Mouse (Mus musculus): ENCODE measurements at regions not wholly inside any gene's neighbourhood (a gene's known extent, or its start where the extent isn't known, plus 50 kb on each side); places are given as distances from the start of the nearest gene placed in this dataset.

- Histone ChIP-seq H3K27me3 (ENCODE audit: insufficient read depth, low read length) (no peaks in the 10 kb centered on the region), H3K4me2 (ENCODE audit: low read length) (no peak overlapping the region), H3K36me3 (ENCODE audit: insufficient read depth, low read length) (no peaks in the 10 kb centered on the region), H3K4me3 (replicated peaks; ENCODE audit: low read depth, low read length) (no peak overlapping the region), H3K9me3 (replicated peaks; ENCODE audit: low read length) (no peaks in the 10 kb centered on the region; the same call in 1 of the 2 replicates), H3K4me1 (replicated peaks; ENCODE audit: insufficient read depth, low read length) (0 out of 2 replicates have a peak, but pooled peaks cover 5% of the 10 kb centered on the region), H3K9ac (ENCODE audit: low read depth, low read length) (no peak overlapping the region), H3K27ac (no peak overlapping the region)
- DNase-seq (ENCODE audit: low spot score): no peak
- TF ChIP-seq CTCF (IDR thresholded peaks at IDR 0.05; ENCODE audit: low read depth): no peak
- WGBS: 90% methylated on average over 6 of the region's 6 CpGs
- ATAC-seq (replicated peaks; ENCODE audit: low FRiP score, low read depth): no peak
Observed at GRCm38 (mm10) chr7:73199967-73200366, 175.3 kb upstream of the Rgma start.

GRCm38 (mm10) chr7:73201330-73201729, 174.0 kb upstream of the Rgma start:
- Histone ChIP-seq H3K4me1 (replicated peaks; ENCODE audit: insufficient read depth, low read length) (0 out of 2 replicates have a peak, but pooled peaks cover 5% of the 10 kb centered on the region), H3K4me2 (ENCODE audit: low read length) (no peak overlapping the region), H3K36me3 (ENCODE audit: insufficient read depth, low read length) (no peaks in the 10 kb centered on the region), H3K4me3 (replicated peaks; ENCODE audit: low read depth, low read length) (no peak overlapping the region), H3K27ac (no peak overlapping the region), H3K27me3 (ENCODE audit: insufficient read depth, low read length) (no peaks in the 10 kb centered on the region), H3K9me3 (replicated peaks; ENCODE audit: low read length) (no peaks in the 10 kb centered on the region; the same call in 1 of the 2 replicates), H3K9ac (ENCODE audit: low read depth, low read length) (no peak overlapping the region)
- TF ChIP-seq CTCF (IDR thresholded peaks at IDR 0.05; ENCODE audit: low read depth): no peak
- WGBS: 81% methylated on average over 6 of the region's 6 CpGs
- ATAC-seq (replicated peaks; ENCODE audit: low FRiP score, low read depth) (no peak), DNase-seq (ENCODE audit: low spot score) (no peak)

DNA sequence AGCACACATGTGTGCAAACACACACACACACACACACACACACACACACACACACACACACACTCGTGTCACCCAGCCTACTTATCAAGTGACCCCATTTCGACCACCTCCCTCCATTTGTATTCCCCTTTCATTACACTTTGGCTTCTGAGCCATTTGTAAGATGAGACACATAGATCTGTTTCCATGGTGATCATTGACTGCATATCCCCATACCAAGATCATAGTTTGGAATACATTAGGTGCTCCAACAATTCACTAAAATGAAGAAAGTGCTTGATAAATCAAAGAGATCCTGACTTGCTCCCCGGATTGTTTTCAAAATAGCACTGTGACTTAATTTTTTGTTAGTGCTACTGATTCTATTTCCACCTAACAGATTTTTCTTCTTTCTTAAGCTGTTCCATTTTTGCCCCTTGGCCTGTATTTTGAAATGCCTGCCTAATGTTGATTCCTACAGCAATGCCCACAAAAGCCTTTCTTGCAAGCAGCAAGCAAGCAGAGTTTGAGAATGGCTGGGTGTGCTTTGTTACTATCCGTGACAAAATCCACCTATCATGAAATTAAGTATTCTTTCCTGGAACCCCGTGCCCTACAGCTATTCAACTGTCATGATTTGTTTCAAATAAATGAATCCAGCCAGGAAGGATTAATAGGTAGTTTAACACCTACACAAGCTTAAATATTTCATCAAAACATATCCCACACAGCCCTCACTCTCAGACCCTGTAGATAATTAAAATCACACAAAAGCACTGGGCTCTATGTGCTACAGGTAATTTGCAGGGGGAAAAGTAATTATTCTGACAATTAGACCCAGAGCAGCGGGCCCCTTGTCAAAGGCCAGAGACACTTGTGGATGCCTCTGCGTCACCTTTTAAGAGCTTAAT, 168.1 kb upstream of the Rgma start:
- no peaks in the 10 kb centered on the region for H3K36me3 ChIP-seq (ENCODE audit: insufficient read depth, low read length)
- TF ChIP-seq CTCF (IDR thresholded peaks at IDR 0.05; ENCODE audit: low read depth): no peak
- DNase-seq (ENCODE audit: low spot score) (no peak), ATAC-seq (replicated peaks; ENCODE audit: low FRiP score, low read depth) (no peak)
- H3K4me1 ChIP-seq (replicated peaks; ENCODE audit: insufficient read depth, low read length): peaks cover 11% of the 10 kb centered on the region
- no peaks in the 10 kb centered on the region for H3K9me3 ChIP-seq (replicated peaks; ENCODE audit: low read length)
- no peaks in the 10 kb centered on the region for H3K27me3 ChIP-seq (ENCODE audit: insufficient read depth, low read length)
- no peak overlapping the region for H3K4me2 ChIP-seq (ENCODE audit: low read length)
- no peak overlapping the region for H3K9ac ChIP-seq (ENCODE audit: low read depth, low read length)
- no peak overlapping the region for H3K27ac ChIP-seq
- H3K4me3 ChIP-seq (replicated peaks; ENCODE audit: low read depth, low read length): no peak overlapping the region
- 66% methylated on average over 7 of the region's 7 CpGs for WGBS

DNA sequence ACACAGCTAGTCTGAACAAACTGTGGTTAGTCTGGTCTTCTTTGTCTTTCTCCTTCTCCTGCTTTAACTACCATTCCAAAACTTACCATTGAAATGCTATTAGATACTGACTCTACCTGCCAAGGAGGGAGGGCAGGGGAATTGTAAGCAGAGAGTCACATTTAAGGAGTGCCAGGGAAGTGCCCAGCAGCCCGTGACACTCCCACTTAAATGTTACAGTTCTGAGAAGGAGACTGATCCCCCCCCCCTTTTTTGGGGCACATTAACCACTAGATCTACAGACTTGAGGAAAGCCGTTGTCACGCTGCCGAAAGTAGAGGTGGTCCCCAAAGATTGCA, 166.9 kb upstream of the Rgma start:
- ATAC-seq (replicated peaks; ENCODE audit: low FRiP score, low read depth): peak; percentile 79
- WGBS: 38% methylated on average over 4 of the region's 4 CpGs
- no peak overlapping the region for H3K27ac ChIP-seq
- DNase-seq (ENCODE audit: low spot score): peak; percentile 64
- no peaks in the 10 kb centered on the region for H3K36me3 ChIP-seq (ENCODE audit: insufficient read depth, low read length)
- no peak overlapping the region for H3K4me3 ChIP-seq (replicated peaks; ENCODE audit: low read depth, low read length)
- peak overlapping the region; percentile 37; the same call in 1 of the 2 replicates for H3K4me2 ChIP-seq (ENCODE audit: low read length)
- H3K9ac ChIP-seq (ENCODE audit: low read depth, low read length): peak overlapping the region; percentile 23; the same call in 1 of the 2 replicates
- TF ChIP-seq CTCF (IDR thresholded peaks at IDR 0.05; ENCODE audit: low read depth): no peak
- no peaks in the 10 kb centered on the region for H3K27me3 ChIP-seq (ENCODE audit: insufficient read depth, low read length)
- no peaks in the 10 kb centered on the region for H3K9me3 ChIP-seq (replicated peaks; ENCODE audit: low read length)
- peaks cover 11% of the 10 kb centered on the region for H3K4me1 ChIP-seq (replicated peaks; ENCODE audit: insufficient read depth, low read length)

- peak overlapping the region; percentile 23; the same call in 1 of the 2 replicates for H3K9ac ChIP-seq (ENCODE audit: low read depth, low read length)
- TF ChIP-seq CTCF (IDR thresholded peaks at IDR 0.05; ENCODE audit: low read depth): no peak
- DNase-seq (ENCODE audit: low spot score) (peak; percentile 31), ATAC-seq (replicated peaks; ENCODE audit: low FRiP score, low read depth) (no peak; the same call in 1 of the 2 replicates)
- no peaks in the 10 kb centered on the region for H3K9me3 ChIP-seq (replicated peaks; ENCODE audit: low read length)
- no peaks in the 10 kb centered on the region for H3K27me3 ChIP-seq (ENCODE audit: insufficient read depth, low read length)
- H3K4me3 ChIP-seq (replicated peaks; ENCODE audit: low read depth, low read length): no peak overlapping the region
- 19% methylated on average over 18 of the region's 18 CpGs for WGBS
- peak overlapping the region; percentile 37 for H3K4me2 ChIP-seq (ENCODE audit: low read length)
- no peaks in the 10 kb centered on the region for H3K36me3 ChIP-seq (ENCODE audit: insufficient read depth, low read length)
- H3K4me1 ChIP-seq (replicated peaks; ENCODE audit: insufficient read depth, low read length): peaks cover 11% of the 10 kb centered on the region
- no peak overlapping the region for H3K27ac ChIP-seq
Observed at GRCm38 (mm10) chr7:73208817-73209602, 166.3 kb upstream of the Rgma start.

DNA sequence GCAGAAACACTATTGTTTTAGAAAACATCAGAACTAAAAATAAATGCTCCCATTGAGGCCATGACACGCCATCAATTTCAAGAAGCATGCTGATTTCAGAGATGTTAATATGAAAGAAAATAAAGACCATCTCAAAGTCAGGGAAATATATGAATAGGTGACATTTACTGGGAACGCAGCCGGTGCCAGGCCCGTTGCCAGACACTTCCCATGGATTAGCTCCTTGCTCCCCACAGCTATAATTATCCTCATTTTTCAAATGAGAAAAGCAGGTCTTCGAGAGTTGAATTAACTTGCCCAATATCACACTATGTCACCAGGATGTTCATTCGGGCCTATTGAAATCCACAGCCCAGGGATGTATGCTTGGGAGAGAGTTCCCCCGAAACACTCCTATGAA, 165.2 kb upstream of the Rgma start:
- H3K9me3 ChIP-seq (replicated peaks; ENCODE audit: low read length): no peaks in the 10 kb centered on the region
- no peak overlapping the region for H3K4me2 ChIP-seq (ENCODE audit: low read length)
- no peak for ATAC-seq (replicated peaks; ENCODE audit: low FRiP score, low read depth)
- no peak overlapping the region for H3K9ac ChIP-seq (ENCODE audit: low read depth, low read length)
- no peak overlapping the region for H3K4me3 ChIP-seq (replicated peaks; ENCODE audit: low read depth, low read length)
- H3K27ac ChIP-seq: no peak overlapping the region
- TF ChIP-seq CTCF (IDR thresholded peaks at IDR 0.05; ENCODE audit: low read depth): no peak
- H3K4me1 ChIP-seq (replicated peaks; ENCODE audit: insufficient read depth, low read length): peaks cover 11% of the 10 kb centered on the region
- 80% methylated on average over 7 of the region's 7 CpGs for WGBS
- no peaks in the 10 kb centered on the region for H3K27me3 ChIP-seq (ENCODE audit: insufficient read depth, low read length)
- no peaks in the 10 kb centered on the region for H3K36me3 ChIP-seq (ENCODE audit: insufficient read depth, low read length)
- no peak for DNase-seq (ENCODE audit: low spot score)
